Mouse (Mus musculus) granulocyte monocyte progenitor cell, adult 5-6 weeks (primary cell): ENCODE data around the gene Ppp1r27. TPM values are rescaled to one million over a fixed set of nuclear protein-coding genes. Genes with fewer than 3 reads are reported as not detected.
"Not testable (repeated sequence)": the region's sequence is repeated elsewhere in the genome, so short reads cannot be mapped to it uniquely, and the experiment has no call there.

Source experiments
- ATAC-seq: replicated peaks from 2 replicates; pipeline ENCODE4 v1.8.0; 2016; ENCODE audit warnings: mild to moderate bottlenecking, moderate TSS enrichment, inconsistent platforms; ENCODE audit not compliant: poor library complexity, severe bottlenecking
- total RNA-seq, 2 experiments: library from RNA; stranded (forward) in 1 of 2; stranded (reverse) in 1 of 2; fragments of 200-712, 200-1000 nt in 1 of 2; fragments of >200 nt in 1 of 2; fragmentation: Nextera tagmentation in 1 of 2; gene quantifications; 2 replicates each; pipeline ENCODE4 v1.2.3; 2014 to 2017

Gene Ppp1r27
- total RNA-seq (2014; fragmentation: Nextera tagmentation) = not detected in 2 replicates
- total RNA-seq (2017) = not detected in 2 replicates

GRCm38 (mm10) chr11:120550810-120551440, at the start of gene Ppp1r27:
Gene Ppp1r27, minus strand, starts transcription at chr11:120551132.
- ATAC-seq = no peak

- ATAC-seq = no peak
Measured at GRCm38 (mm10) chr11:120600716-120601115, 49.8 kb upstream of the Ppp1r27 start.

DNA sequence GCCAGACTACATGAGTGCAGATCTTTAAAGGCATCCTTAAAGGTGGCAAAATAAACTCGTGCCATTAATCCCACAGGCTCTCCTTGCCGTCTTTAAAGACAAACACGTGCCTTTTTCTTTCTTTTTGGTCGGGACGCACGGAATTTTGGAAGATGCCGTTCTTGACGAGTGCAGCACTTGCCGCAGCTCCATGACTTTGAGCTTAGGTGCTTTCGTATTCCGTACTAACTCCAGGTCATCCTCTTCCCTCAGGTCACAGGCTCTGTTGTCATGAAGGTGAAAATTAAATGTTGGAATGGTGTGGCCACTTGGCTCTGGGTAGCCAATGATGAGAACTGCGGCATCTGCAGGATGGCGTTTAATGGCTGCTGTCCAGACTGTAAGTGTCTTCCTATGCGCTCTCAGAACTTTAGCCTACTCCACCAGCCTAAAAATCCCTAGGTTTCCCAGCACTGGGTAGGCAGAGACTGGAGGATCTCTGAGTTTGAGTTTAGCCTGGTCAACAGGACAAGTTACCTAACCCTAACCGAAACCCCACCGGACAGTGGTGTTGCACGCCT, 48.1 kb upstream of the Ppp1r27 start:
- ATAC-seq = no peak

- ATAC-seq = peak; percentile 91
Measured at GRCm38 (mm10) chr11:120598283-120598989, 47.5 kb upstream of the Ppp1r27 start, which contains the start of the genes Alyref and Anapc11. Gene Alyref, minus strand, starts transcription at chr11:120598365. Gene Anapc11, plus strand, starts transcription at chr11:120598421.

- 0 out of 2 replicates have a peak, but pooled peaks have one; percentile 4 for ATAC-seq
Measured at GRCm38 (mm10) chr11:120597240-120598235, 46.6 kb upstream of the Ppp1r27 start.

DNA sequence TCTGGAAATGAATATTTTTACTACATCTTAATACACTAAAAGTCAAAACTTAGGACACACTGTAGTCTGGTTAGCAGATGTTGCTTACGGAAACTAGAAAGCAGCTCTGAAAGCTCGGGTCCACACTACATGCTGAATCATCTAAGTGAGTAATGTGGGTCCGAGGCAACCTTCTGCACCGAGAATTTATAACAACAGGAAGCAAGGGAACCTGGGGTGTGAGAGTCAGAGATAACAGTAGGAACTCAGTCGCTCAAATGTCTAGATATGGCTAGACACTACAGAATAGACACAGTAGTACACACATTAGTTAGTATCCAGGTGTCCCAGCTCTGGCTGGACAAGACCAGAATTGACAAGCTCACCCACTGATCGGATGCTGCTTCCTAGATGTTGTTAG, 37.6 kb upstream of the Ppp1r27 start:
- no peak for ATAC-seq

GRCm38 (mm10) chr11:120583937-120584336, 33.0 kb upstream of the Ppp1r27 start:
- ATAC-seq = no peak

GRCm38 (mm10) chr11:120582982-120583293, 32.0 kb upstream of the Ppp1r27 start:
- ATAC-seq = not testable (repeated sequence)

DNA sequence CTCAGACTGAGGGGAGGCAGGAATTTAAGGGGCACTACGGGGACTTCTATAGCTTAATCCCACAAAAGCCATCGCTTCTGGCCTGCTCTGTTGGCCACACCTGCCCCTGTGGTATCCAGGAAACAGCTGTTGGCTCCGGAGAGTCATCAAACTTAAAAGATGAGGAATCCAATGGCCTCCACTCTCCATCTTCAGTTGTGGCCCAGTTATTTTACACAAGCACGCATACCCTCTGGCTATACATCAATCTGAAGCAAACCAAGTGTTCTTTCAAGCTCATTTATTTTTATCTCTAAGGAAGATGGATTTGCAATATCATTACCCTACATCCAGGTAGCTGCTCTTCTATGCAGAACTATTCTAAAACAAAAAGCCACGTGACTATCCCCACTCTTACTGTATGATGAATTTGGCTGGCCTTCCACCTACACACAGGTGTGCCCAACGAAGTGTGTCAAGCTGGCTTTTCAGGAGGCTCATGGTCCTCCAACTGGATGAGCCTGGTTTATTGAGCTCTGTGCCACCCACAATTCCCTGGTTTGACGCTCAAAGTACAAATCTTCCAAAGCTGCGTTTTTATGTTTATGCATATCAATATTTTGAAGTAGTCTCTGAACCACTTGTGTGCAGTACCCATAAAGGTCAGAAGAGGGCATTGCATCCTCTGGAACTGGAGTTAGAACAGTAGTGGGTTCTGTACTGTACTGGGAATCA, 31.5 kb upstream of the Ppp1r27 start:
- no peak for ATAC-seq

- ATAC-seq = peak; percentile 73
Measured at GRCm38 (mm10) chr11:120581490-120582267, 30.7 kb upstream of the Ppp1r27 start, which contains the start of gene Arhgdia. Gene Arhgdia, minus strand, starts transcription at chr11:120581624.

DNA sequence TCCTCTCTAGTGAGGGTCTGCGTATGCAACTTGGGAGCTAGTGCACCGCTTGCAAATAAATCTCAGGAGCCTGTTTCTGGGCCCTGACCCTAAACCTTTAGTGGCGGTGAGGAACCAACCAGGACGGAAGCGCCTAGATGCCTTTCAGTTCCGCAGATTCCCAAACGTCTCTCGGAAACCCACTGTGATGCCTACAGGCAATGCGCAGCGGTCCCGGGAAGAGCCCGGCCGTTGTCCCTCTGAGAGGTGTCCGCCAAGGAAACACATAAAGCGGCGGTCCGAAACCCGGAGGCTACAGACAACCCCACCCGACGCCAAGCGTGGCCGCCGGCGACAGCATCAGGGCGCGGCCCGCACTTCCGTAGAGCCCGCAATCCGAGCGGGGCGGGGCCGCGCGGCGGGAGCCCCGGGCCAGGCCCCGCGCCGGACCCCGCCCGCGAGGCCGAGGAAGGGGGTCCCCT, 30.0 kb upstream of the Ppp1r27 start:
- ATAC-seq = peak; percentile 6; the same call in 1 of the 2 replicates

DNA sequence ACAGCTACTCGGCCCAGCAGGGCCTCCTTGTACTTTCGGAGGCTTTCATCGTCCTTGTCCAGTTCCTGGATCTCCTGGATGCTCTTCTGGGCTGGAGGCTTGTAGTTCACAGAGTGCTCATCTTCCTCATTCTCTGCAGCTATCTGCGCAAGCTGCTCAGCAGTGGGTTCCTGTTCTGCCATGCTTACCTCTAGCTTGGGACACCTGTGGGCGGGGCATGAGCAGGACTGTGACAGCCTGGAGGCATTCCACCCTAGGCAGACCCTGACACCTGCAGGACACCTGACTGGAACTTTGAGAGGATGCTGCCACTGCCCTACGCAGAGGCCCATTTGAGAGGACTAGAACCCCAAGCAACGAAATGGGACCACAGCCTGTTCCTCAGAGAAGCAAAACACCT, 29.3 kb upstream of the Ppp1r27 start:
- peak; percentile 21 for ATAC-seq

DNA sequence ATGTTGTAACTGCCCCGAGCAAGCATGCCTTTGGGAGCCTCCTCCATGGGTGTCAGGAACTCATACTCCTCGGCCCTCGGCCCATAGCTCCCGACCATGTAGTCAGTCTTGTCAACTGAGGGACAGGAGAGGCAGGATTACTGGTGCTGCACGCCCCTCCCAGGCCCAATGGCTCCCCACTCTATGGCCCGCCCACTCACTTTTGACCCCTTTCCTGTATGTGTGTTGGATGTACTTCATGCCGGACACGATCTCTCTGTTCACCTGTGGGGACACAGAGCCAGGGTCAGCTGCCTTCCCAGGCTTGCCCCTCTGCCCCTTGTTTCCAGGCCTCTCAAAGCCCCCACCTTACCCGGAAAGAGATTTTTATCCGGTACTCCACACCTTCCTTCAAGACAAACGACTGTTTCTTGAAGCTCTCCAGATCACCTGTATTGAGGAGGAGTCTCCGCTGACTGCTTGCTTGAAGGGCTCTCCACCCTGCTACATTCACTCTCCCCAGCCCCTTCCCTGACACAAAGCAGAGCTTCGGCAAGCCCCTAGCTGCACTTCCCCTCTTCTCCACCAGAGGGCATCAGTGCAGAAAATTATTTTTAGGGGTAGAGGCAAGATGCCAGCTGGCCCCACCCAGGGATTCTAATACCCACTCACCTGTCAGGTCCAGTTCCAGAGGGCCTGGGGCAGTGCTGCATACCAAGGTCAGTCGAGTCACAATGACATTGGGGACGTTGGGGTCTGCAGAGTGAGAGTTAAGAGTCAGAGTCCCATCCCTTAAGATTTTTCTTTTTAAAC, 28.6 kb upstream of the Ppp1r27 start:
- 0 out of 2 replicates have a peak, but pooled peaks have one; percentile 20 for ATAC-seq

GRCm38 (mm10) chr11:120578694-120579243, 27.8 kb upstream of the Ppp1r27 start:
- ATAC-seq = no peak

DNA sequence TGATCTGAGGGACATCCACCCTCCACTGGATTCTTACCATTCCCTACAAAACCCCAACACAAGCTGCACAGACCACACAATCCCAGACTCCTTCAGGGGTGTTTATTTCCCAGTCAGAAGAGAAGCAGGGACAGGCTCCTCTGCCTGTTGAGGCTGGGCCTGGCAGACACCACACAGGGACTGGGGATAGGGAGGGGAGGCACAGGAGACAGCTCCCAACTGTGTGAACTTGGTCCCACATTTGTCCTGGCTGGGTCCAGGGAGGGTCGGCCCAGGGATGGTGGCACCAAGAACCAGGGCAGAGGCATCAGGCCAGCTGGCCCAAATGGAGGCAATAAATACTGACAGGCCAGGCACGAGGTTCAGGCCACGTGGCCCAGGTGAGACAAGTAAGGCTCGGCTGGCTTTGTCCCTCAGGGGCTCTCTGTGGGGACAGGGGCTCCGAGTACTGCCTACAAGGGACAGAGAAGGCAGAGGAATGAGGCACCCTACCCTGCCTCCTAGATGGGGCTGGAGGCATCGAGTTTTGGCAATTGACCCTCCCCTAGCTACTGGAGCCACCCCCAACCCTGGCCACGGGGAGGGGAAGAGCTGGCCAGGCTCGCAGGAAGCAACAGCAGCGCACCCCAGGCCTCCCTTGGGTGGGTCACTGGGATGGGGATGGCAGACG, 27.2 kb upstream of the Ppp1r27 start:
- ATAC-seq = no peak

DNA sequence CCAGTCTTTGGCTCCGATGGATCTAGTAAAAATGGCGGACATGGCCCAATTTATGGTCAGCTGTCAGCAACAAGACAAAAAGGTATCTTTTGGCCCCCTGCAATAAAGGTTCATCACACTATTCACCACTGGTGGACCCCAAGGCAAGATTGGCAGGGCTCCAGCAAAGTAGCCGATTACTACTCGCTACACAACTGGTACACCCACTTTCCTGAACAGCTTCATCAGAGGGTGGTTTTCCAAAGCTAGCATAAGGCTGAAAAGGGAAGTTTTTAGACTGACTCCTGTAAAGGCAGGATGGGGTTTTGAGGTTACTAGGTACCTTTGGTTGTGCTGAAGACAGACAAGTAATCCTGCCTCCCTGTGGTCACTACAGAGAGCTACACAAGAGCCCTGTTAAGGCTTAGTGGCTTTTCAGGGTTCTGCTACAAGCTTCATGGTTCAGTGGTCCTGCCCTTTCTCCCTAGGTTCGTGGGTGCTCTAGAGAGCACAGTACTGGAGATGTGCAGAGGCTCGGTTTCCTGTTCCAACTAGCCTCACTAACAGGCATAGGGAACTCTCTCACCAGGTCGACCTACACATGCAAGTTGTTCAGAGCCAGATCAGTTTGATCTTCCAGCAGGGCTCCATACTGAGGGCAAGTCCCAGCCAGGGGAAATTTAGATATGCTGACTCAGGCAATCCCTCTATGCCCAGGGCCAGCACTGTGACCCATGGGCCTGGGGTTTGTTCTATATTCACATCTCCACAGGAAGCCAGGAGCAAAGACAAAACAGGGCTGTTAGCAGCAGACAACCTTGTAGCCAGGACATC, 26.5 kb upstream of the Ppp1r27 start:
- ATAC-seq = no peak
